ENCODE assay signal across 8 mouse cellular contexts in the genomic region with DNA sequence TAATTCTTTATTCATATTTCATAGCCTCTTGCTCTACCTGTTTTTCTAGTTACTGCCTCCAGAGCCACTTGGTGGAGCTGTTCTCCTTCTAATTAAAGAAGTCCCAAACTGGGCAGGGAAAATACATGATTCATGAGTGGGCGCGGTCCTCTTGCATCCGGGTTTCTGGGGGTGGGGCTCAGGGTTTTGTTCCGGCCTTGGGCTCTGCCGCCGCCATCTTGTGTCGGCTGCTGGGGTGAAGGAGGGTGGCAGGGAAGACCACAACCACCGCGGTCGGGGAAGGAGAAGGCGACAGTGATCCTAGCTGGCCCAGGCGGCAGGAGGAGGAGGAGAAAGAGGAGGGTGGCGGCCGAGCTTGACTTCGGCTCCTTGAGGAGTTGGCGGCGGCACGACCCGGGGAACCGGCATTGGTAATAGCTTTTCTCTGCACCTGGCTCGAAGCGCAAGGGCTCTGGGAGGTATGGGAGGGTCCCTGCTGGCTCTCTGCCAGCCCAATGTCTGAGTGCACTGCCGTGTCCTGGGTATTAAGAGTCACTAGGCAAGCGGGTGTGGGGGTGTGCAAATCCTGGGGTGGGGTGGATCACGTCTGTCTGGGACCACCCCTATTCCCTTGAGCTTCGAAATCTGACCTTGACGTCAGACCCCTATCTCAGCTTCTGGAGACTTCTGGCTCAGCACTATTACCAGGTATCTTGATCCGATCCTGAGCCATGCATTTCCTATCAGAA. TPM values are rescaled to one million over a fixed set of nuclear protein-coding genes. Genes with fewer than 3 reads are reported as not detected.
DNase-seq lines count a peak whose midpoint lies in the region; ATAC-seq and TF ChIP-seq lines count a peak whose summit lies in the region.

No protein-coding gene starts in this region.

- intact Hi-C loops in gastrocnemius, adult 2 months (cut with DNase I): loop anchor here (1.0 to 10.0 kb wide), 3 partner anchors 108 to 282 kb away; no protein-coding TSS in a partner anchor

- H3K4me1 ChIP-seq in megakaryocyte, embryonic 14.5 days: peaks cover 29% of the 10 kb centered on the region

- peak; percentile 93 for DNase-seq in ZHBTc4 (ENCODE audit: low read depth, low spot score)
- DNase-seq in gastrocnemius, adult 2 months: peak; percentile 86
- peak; percentile 44 for DNase-seq in hindlimb bud, embryonic 11.5 days (ENCODE audit: extremely low spot score, low read depth, low spot score)
- peak; percentile 29 to 88 for DNase-seq in left cerebral cortex, adult 8-10 months (ENCODE audit: low spot score in 2 of 2)
- peak; percentile 90 to 91 for DNase-seq in right cerebral cortex, postnatal 10 days (ENCODE audit: low spot score in 2 of 2)
- peak; percentile 63 for DNase-seq in urinary bladder, postnatal 25 days (ENCODE audit: low spot score)

- H3K4me3 ChIP-seq in gastrocnemius, adult 2 months: peak overlapping the region; percentile 75
- H3K4me3 ChIP-seq in megakaryocyte, embryonic 14.5 days (replicated peaks): peak overlapping the region; percentile 97

- peaks cover 20% of the 10 kb centered on the region for H3K36me3 ChIP-seq in megakaryocyte, embryonic 14.5 days (replicated peaks; ENCODE audit: low read length)

- peak; percentile 74 for ATAC-seq in common myeloid progenitor, adult 5-6 weeks (replicated peaks; ENCODE audit: low read depth, poor library complexity, severe bottlenecking)

- no peaks in the 10 kb centered on the region for H3K27me3 ChIP-seq in megakaryocyte, embryonic 14.5 days (replicated peaks)

- peak overlapping the region; percentile 93 for H3K27ac ChIP-seq in gastrocnemius, adult 2 months

- H3K9me3 ChIP-seq in megakaryocyte, embryonic 14.5 days: peaks cover 3% of the 10 kb centered on the region; the same call in 1 of the 2 replicates

- TF ChIP-seq CTCF in gastrocnemius, adult 2 months (IDR thresholded peaks at IDR 0.05): peak; percentile 69

RNA-seq across cellular contexts. Expression of a gene that starts 4.8 kb away (rescaled TPM):
- total RNA-seq in common myeloid progenitor, adult 5-6 weeks (2017): 167 and 207 TPM in 2 replicates
- 100 to 1,000 TPM; 135 to 149 TPM for total RNA-seq in gastrocnemius, adult 2 months (2021)
- total RNA-seq in left cerebral cortex, adult 8-10 months (2022): 100 to 1,000 TPM; 334 to 390 (median 365) TPM
- polyA plus RNA-seq in megakaryocyte, embryonic 14.5 days (2012; ENCODE audit: insufficient read depth, low replicate concordance): 135 and 202 TPM in 2 replicates

RNA-seq across cellular contexts. Expression of a gene that starts 24.9 kb away (rescaled TPM):
- 22.5 and 29.5 TPM in 2 replicates for total RNA-seq in common myeloid progenitor, adult 5-6 weeks (2017)
- total RNA-seq in gastrocnemius, adult 2 months (2021): 100 to 1,000 TPM; 119 to 130 TPM
- 100 to 1,000 TPM; 227 to 241 (median 232) TPM for total RNA-seq in left cerebral cortex, adult 8-10 months (2022)
- polyA plus RNA-seq in megakaryocyte, embryonic 14.5 days (2012; ENCODE audit: insufficient read depth, low replicate concordance): 64.1 and 119 TPM in 2 replicates

RNA-seq across cellular contexts. Expression of a gene that starts 40.8 kb away (rescaled TPM):
- 30.0 and 38.5 TPM in 2 replicates for total RNA-seq in common myeloid progenitor, adult 5-6 weeks (2017)
- total RNA-seq in gastrocnemius, adult 2 months (2021): 1 to 10 TPM; 1.2 to 2.8 TPM
- total RNA-seq in left cerebral cortex, adult 8-10 months (2022): 100 to 1,000 TPM; 115 to 130 (median 124) TPM
- polyA plus RNA-seq in megakaryocyte, embryonic 14.5 days (2012; ENCODE audit: insufficient read depth, low replicate concordance): 0.54 and 2.2 TPM in 2 replicates

RNA-seq across cellular contexts. Expression of a gene that starts 45.5 kb away (rescaled TPM):
- 67.1 and 103 TPM in 2 replicates for total RNA-seq in common myeloid progenitor, adult 5-6 weeks (2017)
- 100 to 1,000 TPM; 399 to 541 TPM for total RNA-seq in gastrocnemius, adult 2 months (2021)
- 100 to 1,000 TPM; 135 to 153 (median 146) TPM for total RNA-seq in left cerebral cortex, adult 8-10 months (2022)
- polyA plus RNA-seq in megakaryocyte, embryonic 14.5 days (2012; ENCODE audit: insufficient read depth, low replicate concordance): 96.9 and 607 TPM in 2 replicates

RNA-seq across cellular contexts. Expression of a gene that starts 45.6 kb away (rescaled TPM):
- 70.1 and 74.7 TPM in 2 replicates for total RNA-seq in common myeloid progenitor, adult 5-6 weeks (2017)
- total RNA-seq in gastrocnemius, adult 2 months (2021): 10 to 100 TPM in 1 of 2 experiments, 1 to 10 TPM in 1; 9.8 to 11.1 TPM
- 10 to 100 TPM; 38.5 to 42.3 (median 40.2) TPM for total RNA-seq in left cerebral cortex, adult 8-10 months (2022)
- polyA plus RNA-seq in megakaryocyte, embryonic 14.5 days (2012; ENCODE audit: insufficient read depth, low replicate concordance): 27.9 and 40.8 TPM in 2 replicates

Comparison
In these comparisons a context has a peak if more than half of its experiments do, and no peak if none do; other contexts are left out.
1. Peak in every context shown above with its lines: DNase-seq, ATAC-seq, H3K4me3 ChIP-seq and H3K27ac ChIP-seq.